In genomic region chr5:76998416-76998815, GRCm38 (mm10) we compare ENCODE assay signal across 10 mouse cellular contexts. TPM values are rescaled to one million over a fixed set of nuclear protein-coding genes. Genes with fewer than 3 reads are reported as not detected.
DNase-seq lines count a peak whose midpoint lies in the region; ATAC-seq lines count a peak whose summit lies in the region.
"Had no signal": no experiment of that assay in that cellular context is flagged by ENCODE, and none has a peak within 500 bp of the region (broad histone marks: within the 10 kb centered on the region; RNA-seq: fewer than 3 reads in every experiment).

No protein-coding gene starts in this region.

- H3K27ac ChIP-seq in embryonic facial prominence, embryonic 11.5 days (replicated peaks; ENCODE audit: low read depth, low read length) = no peak overlapping the region
- no peak overlapping the region for H3K27ac ChIP-seq in embryonic facial prominence, embryonic 10.5 days (replicated peaks)
- no peak overlapping the region for H3K27ac ChIP-seq in limb, embryonic 11.5 days (replicated peaks; ENCODE audit: low read depth, low read length)
- H3K27ac ChIP-seq in limb, embryonic 10.5 days = no peak overlapping the region
- H3K27ac ChIP-seq: macrophage had no signal

- H3K9ac ChIP-seq in embryonic facial prominence, embryonic 11.5 days (replicated peaks; ENCODE audit: low read length) = no peak overlapping the region
- no peak overlapping the region for H3K9ac ChIP-seq in limb, embryonic 11.5 days (ENCODE audit: low read length)

- DNase-seq in embryonic facial prominence, embryonic 11.5 days (ENCODE audit: low spot score) = peak; percentile 71
- DNase-seq in embryonic facial prominence, embryonic 10.5 days (ENCODE audit: low spot score) = no peak
- peak; percentile 32 for DNase-seq in limb, embryonic 11.5 days (ENCODE audit: low spot score)
- DNase-seq in limb, embryonic 10.5 days (ENCODE audit: low spot score) = no peak
- DNase-seq in embryo, embryonic 11.5 days (ENCODE audit: low read depth, low spot score) = peak; percentile 31
- DNase-seq in retina, embryonic 14.5 days (ENCODE audit: low spot score) = peak; percentile 85
- no peak for DNase-seq in adrenal gland, postnatal 4 days (ENCODE audit: low spot score in 2 of 2)
- DNase-seq in urinary bladder, postnatal 4 days (ENCODE audit: low spot score in 2 of 2) = no peak

- H3K27me3 ChIP-seq in embryonic facial prominence, embryonic 11.5 days (ENCODE audit: control insufficient read depth, insufficient read depth, low read length) = no peaks in the 10 kb centered on the region
- no peaks in the 10 kb centered on the region for H3K27me3 ChIP-seq in embryonic facial prominence, embryonic 10.5 days (replicated peaks; ENCODE audit: low read depth, poor library complexity, severe bottlenecking)
- H3K27me3 ChIP-seq in limb, embryonic 11.5 days (ENCODE audit: control insufficient read depth, insufficient read depth, low read length) = no peaks in the 10 kb centered on the region
- no peaks in the 10 kb centered on the region for H3K27me3 ChIP-seq in limb, embryonic 10.5 days (ENCODE audit: low read depth, poor library complexity, severe bottlenecking)

- ATAC-seq in embryonic facial prominence, embryonic 11.5 days (replicated peaks; ENCODE audit: insufficient number of reproducible peaks, low FRiP score, low TSS enrichment, low read depth) = no peak
- ATAC-seq in limb, embryonic 11.5 days (ENCODE audit: insufficient number of reproducible peaks, low FRiP score, low TSS enrichment, low read depth) = no peak

- 55% methylated on average over 5 of the region's 5 CpGs for WGBS in embryonic facial prominence, embryonic 11.5 days
- 54% methylated on average over 5 of the region's 5 CpGs for WGBS in embryonic facial prominence, embryonic 10.5 days
- 65% methylated on average over 5 of the region's 5 CpGs for WGBS in limb, embryonic 11.5 days
- WGBS in limb, embryonic 10.5 days = 65% methylated on average over 5 of the region's 5 CpGs

- no peaks in the 10 kb centered on the region for H3K4me1 ChIP-seq in embryonic facial prominence, embryonic 11.5 days (ENCODE audit: control insufficient read depth, insufficient read depth, low read length)
- no peaks in the 10 kb centered on the region for H3K4me1 ChIP-seq in embryonic facial prominence, embryonic 10.5 days
- no peaks in the 10 kb centered on the region for H3K4me1 ChIP-seq in limb, embryonic 11.5 days (ENCODE audit: control insufficient read depth, insufficient read depth, low read length)
- no peaks in the 10 kb centered on the region for H3K4me1 ChIP-seq in limb, embryonic 10.5 days

- H3K9me3 ChIP-seq in embryonic facial prominence, embryonic 11.5 days (replicated peaks; ENCODE audit: control insufficient read depth, low read length) = no peaks in the 10 kb centered on the region
- 0 out of 2 replicates have a peak, but pooled peaks cover 3% of the 10 kb centered on the region for H3K9me3 ChIP-seq in embryonic facial prominence, embryonic 10.5 days
- H3K9me3 ChIP-seq in limb, embryonic 11.5 days (ENCODE audit: control insufficient read depth, low read length) = no peaks in the 10 kb centered on the region
- H3K9me3 ChIP-seq in limb, embryonic 10.5 days (replicated peaks) = no peaks in the 10 kb centered on the region

- no peak overlapping the region for H3K4me3 ChIP-seq in embryonic facial prominence, embryonic 11.5 days (ENCODE audit: low read depth, low read length)
- H3K4me3 ChIP-seq in embryonic facial prominence, embryonic 10.5 days = no peak overlapping the region
- H3K4me3 ChIP-seq in limb, embryonic 11.5 days (ENCODE audit: low read depth, low read length) = no peak overlapping the region
- H3K4me3 ChIP-seq in limb, embryonic 10.5 days = no peak overlapping the region

- no peaks in the 10 kb centered on the region for H3K36me3 ChIP-seq in embryonic facial prominence, embryonic 11.5 days (replicated peaks; ENCODE audit: control insufficient read depth, insufficient read depth, low read depth, low read length)
- peaks cover 83% of the 10 kb centered on the region for H3K36me3 ChIP-seq in embryonic facial prominence, embryonic 10.5 days (replicated peaks)
- peaks cover 14% of the 10 kb centered on the region; the same call in 1 of the 2 replicates for H3K36me3 ChIP-seq in limb, embryonic 11.5 days (ENCODE audit: control insufficient read depth, insufficient read depth, low read length)
- H3K36me3 ChIP-seq in limb, embryonic 10.5 days = peaks cover 82% of the 10 kb centered on the region

- H3K4me2 ChIP-seq in embryonic facial prominence, embryonic 11.5 days (ENCODE audit: low read depth, low read length) = no peak overlapping the region
- H3K4me2 ChIP-seq in limb, embryonic 11.5 days (ENCODE audit: low read depth, severe bottlenecking) = no peak overlapping the region

RNA-seq across cellular contexts. Expression of gene Arl9, which starts 5.4 kb away (rescaled TPM):
- polyA plus RNA-seq in embryonic facial prominence, embryonic 11.5 days (2014; fragmentation: Nextera tagmentation; extraction: Ambion mirVana) = not detected in 2 replicates
- 0.31 TPM in 1 of 2 replicates, not detected in the other for polyA plus RNA-seq in embryonic facial prominence, embryonic 10.5 days (2016; fragmentation: Nextera tagmentation; extraction: Ambion mirVana)
- 0.40 TPM in 1 of 2 replicates, not detected in the other for polyA plus RNA-seq in limb, embryonic 11.5 days (2014; fragmentation: Nextera tagmentation; extraction: Ambion mirVana)
- polyA plus RNA-seq in limb, embryonic 10.5 days (2016; fragmentation: Nextera tagmentation; extraction: Ambion mirVana) = not detected in 2 replicates
- not detected for total RNA-seq in adrenal gland, postnatal 4 days (2021)
- polyA plus RNA-seq: heart, embryonic 14.5 days; macrophage had no signal

RNA-seq across cellular contexts. Expression of gene Thegl, which starts 17.4 kb away (rescaled TPM):
- polyA plus RNA-seq in embryonic facial prominence, embryonic 11.5 days (2014; fragmentation: Nextera tagmentation; extraction: Ambion mirVana) = 0.13 TPM in 1 of 2 replicates, not detected in the other
- not detected in 2 replicates for polyA plus RNA-seq in embryonic facial prominence, embryonic 10.5 days (2016; fragmentation: Nextera tagmentation; extraction: Ambion mirVana)
- polyA plus RNA-seq in limb, embryonic 11.5 days (2014; fragmentation: Nextera tagmentation; extraction: Ambion mirVana) = not detected in 2 replicates
- polyA plus RNA-seq in limb, embryonic 10.5 days (2016; fragmentation: Nextera tagmentation; extraction: Ambion mirVana) = not detected in 2 replicates
- total RNA-seq in adrenal gland, postnatal 4 days (2021) = under 1 TPM; 0.28 to 0.31 TPM
- polyA plus RNA-seq: heart, embryonic 14.5 days; macrophage had no signal

RNA-seq across cellular contexts. Expression of gene Srp72, which starts 23.9 kb away (rescaled TPM):
- 87.4 and 89.5 TPM in 2 replicates for polyA plus RNA-seq in embryonic facial prominence, embryonic 11.5 days (2014; fragmentation: Nextera tagmentation; extraction: Ambion mirVana)
- 79.4 and 81.3 TPM in 2 replicates for polyA plus RNA-seq in embryonic facial prominence, embryonic 10.5 days (2016; fragmentation: Nextera tagmentation; extraction: Ambion mirVana)
- 88.3 and 88.6 TPM in 2 replicates for polyA plus RNA-seq in limb, embryonic 11.5 days (2014; fragmentation: Nextera tagmentation; extraction: Ambion mirVana)
- polyA plus RNA-seq in limb, embryonic 10.5 days (2016; fragmentation: Nextera tagmentation; extraction: Ambion mirVana) = 78.9 and 90.8 TPM in 2 replicates
- total RNA-seq in adrenal gland, postnatal 4 days (2021) = 100 to 1,000 TPM; 149 to 166 TPM

RNA-seq across cellular contexts. Expression of gene Ppat, which starts 47.0 kb away (rescaled TPM):
- 41.9 and 49.6 TPM in 2 replicates for polyA plus RNA-seq in embryonic facial prominence, embryonic 11.5 days (2014; fragmentation: Nextera tagmentation; extraction: Ambion mirVana)
- 53.0 and 56.5 TPM in 2 replicates for polyA plus RNA-seq in embryonic facial prominence, embryonic 10.5 days (2016; fragmentation: Nextera tagmentation; extraction: Ambion mirVana)
- polyA plus RNA-seq in limb, embryonic 11.5 days (2014; fragmentation: Nextera tagmentation; extraction: Ambion mirVana) = 42.5 and 45.6 TPM in 2 replicates
- 51.2 and 62.1 TPM in 2 replicates for polyA plus RNA-seq in limb, embryonic 10.5 days (2016; fragmentation: Nextera tagmentation; extraction: Ambion mirVana)
- 10 to 100 TPM; 41.2 to 43.4 TPM for total RNA-seq in adrenal gland, postnatal 4 days (2021)

RNA-seq across cellular contexts. Expression of gene Paics, which starts 47.3 kb away (rescaled TPM):
- 455 and 466 TPM in 2 replicates for polyA plus RNA-seq in embryonic facial prominence, embryonic 11.5 days (2014; fragmentation: Nextera tagmentation; extraction: Ambion mirVana)
- 469 and 495 TPM in 2 replicates for polyA plus RNA-seq in embryonic facial prominence, embryonic 10.5 days (2016; fragmentation: Nextera tagmentation; extraction: Ambion mirVana)
- polyA plus RNA-seq in limb, embryonic 11.5 days (2014; fragmentation: Nextera tagmentation; extraction: Ambion mirVana) = 484 and 488 TPM in 2 replicates
- polyA plus RNA-seq in limb, embryonic 10.5 days (2016; fragmentation: Nextera tagmentation; extraction: Ambion mirVana) = 508 and 515 TPM in 2 replicates
- total RNA-seq in adrenal gland, postnatal 4 days (2021) = 100 to 1,000 TPM; 227 to 231 TPM

Comparison
In these comparisons a context has a peak if more than half of its experiments do, and no peak if none do; other contexts are left out.
1. DNase-seq: peak in embryonic facial prominence, embryonic 11.5 days (single experiment), limb, embryonic 11.5 days (single experiment), embryo, embryonic 11.5 days (single experiment) and retina, embryonic 14.5 days (single experiment); none in embryonic facial prominence, embryonic 10.5 days (single experiment), limb, embryonic 10.5 days (single experiment), adrenal gland, postnatal 4 days (0 of 2) and urinary bladder, postnatal 4 days (0 of 2).